Mouse (Mus musculus) midbrain, embryonic 11.5 days (tissue): ENCODE results near the gene Ttll9. TPM values are rescaled to one million over a fixed set of nuclear protein-coding genes. Genes with fewer than 3 reads are reported as not detected.

Experiments
- ATAC-seq: fragments of 200-750 bp; cut with Nextera tagmentation; 2 replicates; pipeline ENCODE4 v1.8.0; 2017; ENCODE audit warnings: moderate TSS enrichment, moderate library complexity; ENCODE audit not compliant: low FRiP score
- DNase-seq: peaks from one replicate; pipeline ENCODE4 v3.0.0; 2015; ENCODE audit warnings: low spot score; ENCODE audit errors: missing footprints
- H3K27ac ChIP-seq: fragments of 300-500 bp; sonication (generic); 2 replicates; pipeline ENCODE4 v1.5.1; 2014; ENCODE audit warnings: low read depth, low read length
- H3K27me3 ChIP-seq: fragments of 300-500 bp; sonication (generic); 2 replicates; pipeline ENCODE4 v1.6.1; 2014; ENCODE audit warnings: mild to moderate bottlenecking, low read length, moderate library complexity, mixed read lengths; ENCODE audit not compliant: control insufficient read depth, insufficient read depth
- H3K36me3 ChIP-seq: fragments of 300-500 bp; sonication (generic); 2 replicates; pipeline ENCODE4 v1.6.1; 2014; ENCODE audit warnings: mild to moderate bottlenecking, low read length, moderate library complexity, mixed read lengths; ENCODE audit not compliant: control insufficient read depth, insufficient read depth
- H3K4me1 ChIP-seq: fragments of 300-500 bp; sonication (generic); 2 replicates; pipeline ENCODE4 v1.6.1; 2014; ENCODE audit warnings: low read length; ENCODE audit not compliant: control insufficient read depth, insufficient read depth
- H3K4me2 ChIP-seq: fragments of 300-500 bp; sonication (generic); 2 replicates; pipeline ENCODE4 v1.6.1; 2014; ENCODE audit warnings: mild to moderate bottlenecking, moderate library complexity
- H3K4me3 ChIP-seq: fragments of 300-500 bp; sonication (generic); 2 replicates; pipeline ENCODE4 v1.5.1; 2014; ENCODE audit warnings: low read depth, low read length
- H3K9ac ChIP-seq: fragments of 300-500 bp; sonication (generic); 2 replicates; pipeline ENCODE4 v1.6.1; 2014; ENCODE audit warnings: low read length
- H3K9me3 ChIP-seq: fragments of 300-500 bp; sonication (generic); 2 replicates; pipeline ENCODE4 v1.6.1; 2016; ENCODE audit warnings: low read length; ENCODE audit not compliant: control insufficient read depth
- WGBS: fragments of 180-500 bp; shearing (Covaris S2); extraction: QIAGEN DNeasy Blood & Tissue Kit; methylation state at CpG from one replicate; pipeline ENCODE4 v1.1.7; 2014; 5-methylcytosine and 5-hydroxymethylcytosine counted together
- polyA plus RNA-seq: library from polyadenylated mRNA; unstranded; fragments of >200 nt; fragmentation: Nextera tagmentation; extraction: Ambion mirVana; gene quantifications from 2 replicates; pipeline ENCODE4 v1.2.1, GENCODE M21; 2014

The Ttll9 gene
- polyA plus RNA-seq, 1 experiment from 2014 or later: 1.1 TPM

GRCm38 (mm10) chr2:153049288-153049996 is 87.2 kb downstream of the Ttll9 start:
- Histone ChIP-seq H3K9ac (no peak overlapping the region), H3K36me3 (no peaks in the 10 kb centered on the region), H3K27ac (no peak overlapping the region), H3K9me3 (no peaks in the 10 kb centered on the region), H3K4me1 (no peaks in the 10 kb centered on the region), H3K4me2 (no peak overlapping the region), H3K4me3 (no peak overlapping the region), H3K27me3 (peaks cover 8% of the 10 kb centered on the region)
- no peak for ATAC-seq
- 51% methylated on average over 9 of the region's 9 CpGs for WGBS
- no peak for DNase-seq

- no peak overlapping the region for H3K9ac ChIP-seq
- no peaks in the 10 kb centered on the region for H3K36me3 ChIP-seq
- no peak overlapping the region for H3K4me2 ChIP-seq
- H3K27me3 ChIP-seq: peaks cover 8% of the 10 kb centered on the region
- ATAC-seq (no peak), DNase-seq (no peak)
- H3K4me1 ChIP-seq: no peaks in the 10 kb centered on the region
- H3K27ac ChIP-seq: no peak overlapping the region
- WGBS: 94% methylated on average over 4 of the region's 4 CpGs
- H3K4me3 ChIP-seq: no peak overlapping the region
- no peaks in the 10 kb centered on the region for H3K9me3 ChIP-seq
These were observed 87.7 kb downstream of the Ttll9 start for GRCm38 (mm10) chr2:153049997-153050358.

- no peak for DNase-seq
- Histone ChIP-seq H3K9ac (no peak overlapping the region), H3K9me3 (no peaks in the 10 kb centered on the region), H3K4me1 (no peaks in the 10 kb centered on the region), H3K27me3 (peaks cover 8% of the 10 kb centered on the region), H3K27ac (no peak overlapping the region), H3K4me2 (no peak overlapping the region), H3K36me3 (no peaks in the 10 kb centered on the region), H3K4me3 (no peak overlapping the region)
- no peak for ATAC-seq
- 79% methylated on average over 6 of the region's 6 CpGs for WGBS
These were observed 88.8 kb downstream of the Ttll9 start for GRCm38 (mm10) chr2:153051095-153051494.

GRCm38 (mm10) chr2:153051537-153051936 is 89.3 kb downstream of the Ttll9 start:
- no peak overlapping the region for H3K27ac ChIP-seq
- H3K4me2 ChIP-seq: no peak overlapping the region
- ATAC-seq (no peak), DNase-seq (no peak)
- no peak overlapping the region for H3K4me3 ChIP-seq
- whole genome bisulfite sequencing: 84% methylated on average over 9 of the region's 9 CpGs
- no peaks in the 10 kb centered on the region for H3K9me3 ChIP-seq
- H3K9ac ChIP-seq: no peak overlapping the region
- peaks cover 8% of the 10 kb centered on the region for H3K27me3 ChIP-seq
- H3K36me3 ChIP-seq: no peaks in the 10 kb centered on the region
- H3K4me1 ChIP-seq: no peaks in the 10 kb centered on the region

GRCm38 (mm10) chr2:153052700-153053351 is 90.5 kb downstream of the Ttll9 start:
- H3K36me3 ChIP-seq: no peaks in the 10 kb centered on the region
- no peak overlapping the region for H3K27ac ChIP-seq
- WGBS: 10% methylated on average over 30 of the region's 30 CpGs
- no peak overlapping the region for H3K9ac ChIP-seq
- DNase-seq (no peak), ATAC-seq (no peak)
- peaks cover 8% of the 10 kb centered on the region for H3K27me3 ChIP-seq
- H3K4me1 ChIP-seq: no peaks in the 10 kb centered on the region
- H3K4me3 ChIP-seq: no peak overlapping the region
- H3K9me3 ChIP-seq: no peaks in the 10 kb centered on the region
- H3K4me2 ChIP-seq: no peak overlapping the region

GRCm38 (mm10) chr2:153053896-153054295 is 91.6 kb downstream of the Ttll9 start:
- no peaks in the 10 kb centered on the region for H3K36me3 ChIP-seq
- DNase-seq: no peak
- no peak overlapping the region for H3K4me3 ChIP-seq
- H3K27ac ChIP-seq: no peak overlapping the region
- no peak overlapping the region for H3K9ac ChIP-seq
- no peak for ATAC-seq
- no peak overlapping the region for H3K4me2 ChIP-seq
- H3K9me3 ChIP-seq: no peaks in the 10 kb centered on the region
- WGBS: 87% methylated on average over 8 of the region's 8 CpGs
- no peaks in the 10 kb centered on the region for H3K4me1 ChIP-seq
- peaks cover 8% of the 10 kb centered on the region for H3K27me3 ChIP-seq

GRCm38 (mm10) chr2:153055270-153055920 is 93.1 kb downstream of the Ttll9 start:
- no peak overlapping the region for H3K27ac ChIP-seq
- no peak for ATAC-seq

More at GRCm38 (mm10) chr2:153055270-153055920, 93.1 kb downstream of the Ttll9 start:
- H3K9ac ChIP-seq: no peak overlapping the region
- H3K4me3 ChIP-seq: no peak overlapping the region
- WGBS: 58% methylated on average over 6 of the region's 6 CpGs
- DNase-seq: no peak
- H3K27me3 ChIP-seq: peaks cover 8% of the 10 kb centered on the region
- no peak overlapping the region for H3K4me2 ChIP-seq
- no peaks in the 10 kb centered on the region for H3K9me3 ChIP-seq
- H3K4me1 ChIP-seq: no peaks in the 10 kb centered on the region
- no peaks in the 10 kb centered on the region for H3K36me3 ChIP-seq
